Mouse (Mus musculus) kidney, embryonic 15.5 days (tissue): ENCODE data around the gene Tmppe. TPM values are rescaled to one million over a fixed set of nuclear protein-coding genes. Genes with fewer than 3 reads are reported as not detected.

Source experiments
- ATAC-seq: fragments of 200-750 bp; cut with Nextera tagmentation; replicated peaks from 2 replicates; pipeline ENCODE4 v1.8.0; 2017; ENCODE audit warnings: moderate TSS enrichment; ENCODE audit not compliant: low FRiP score
- H3K27ac ChIP-seq: fragments of 300-500 bp; sonication (generic); 2 replicates; pipeline ENCODE4 v1.5.1; 2015; ENCODE audit warnings: mild to moderate bottlenecking, inconsistent platforms
- H3K27me3 ChIP-seq: fragments of 300-500 bp; sonication (generic); 2 replicates; pipeline ENCODE4 v1.6.1; 2015; ENCODE audit warnings: inconsistent platforms
- H3K36me3 ChIP-seq: fragments of 300-500 bp; sonication (generic); 2 replicates; pipeline ENCODE4 v1.6.1; 2015; ENCODE audit warnings: inconsistent platforms
- H3K4me1 ChIP-seq: fragments of 300-500 bp; sonication (generic); 2 replicates; pipeline ENCODE4 v1.6.1; 2015; ENCODE audit warnings: inconsistent platforms
- H3K4me2 ChIP-seq: fragments of 300-500 bp; sonication (generic); 2 replicates; pipeline ENCODE4 v1.6.1; 2015; ENCODE audit warnings: moderate library complexity, mild to moderate bottlenecking, inconsistent platforms
- H3K4me3 ChIP-seq: fragments of 300-500 bp; sonication (generic); replicated peaks from 2 replicates; pipeline ENCODE4 v1.5.1; 2015; ENCODE audit warnings: mild to moderate bottlenecking, inconsistent platforms
- H3K9ac ChIP-seq: fragments of 300-500 bp; sonication (generic); 2 replicates; pipeline ENCODE4 v1.6.1; 2015; ENCODE audit warnings: mild to moderate bottlenecking, inconsistent platforms
- H3K9me3 ChIP-seq: fragments of 300-500 bp; sonication (generic); replicated peaks from 2 replicates; pipeline ENCODE4 v1.6.1; 2016; ENCODE audit warnings: inconsistent platforms
- WGBS: fragments of 180-500 bp; shearing (Covaris S2); methylation state at CpG from one replicate; pipeline ENCODE4 v1.1.7; 2015; ENCODE audit warnings: mixed read lengths; 5-methylcytosine and 5-hydroxymethylcytosine counted together
- polyA plus RNA-seq: library from polyadenylated mRNA; unstranded; fragments of >200 nt; fragmentation: Nextera tagmentation; extraction: Ambion mirVana; gene quantifications from 2 replicates; pipeline ENCODE4 v1.2.1, GENCODE M21; 2015

The Tmppe gene
- polyA plus RNA-seq, 1 experiment from 2014 or later = 12.5 TPM

GRCm38 (mm10) chr9:114449120-114449754 is 48.3 kb downstream of the Tmppe start:
- Histone ChIP-seq H3K36me3 (0 out of 2 replicates have a peak, but pooled peaks cover 7% of the 10 kb centered on the region), H3K9ac (no peak overlapping the region), H3K4me3 (no peak overlapping the region), H3K9me3 (no peaks in the 10 kb centered on the region), H3K27ac (no peak overlapping the region), H3K27me3 (no peaks in the 10 kb centered on the region), H3K4me2 (no peak overlapping the region), H3K4me1 (no peaks in the 10 kb centered on the region)
- ATAC-seq = no peak
- 87% methylated on average over 13 of the region's 13 CpGs for WGBS

- H3K9me3 ChIP-seq = no peaks in the 10 kb centered on the region
- H3K4me1 ChIP-seq = peaks cover 9% of the 10 kb centered on the region; the same call in 1 of the 2 replicates
- no peak overlapping the region for H3K9ac ChIP-seq
- no peak overlapping the region for H3K27ac ChIP-seq
- H3K4me3 ChIP-seq = no peak overlapping the region
- 83% methylated on average over 7 of the region's 7 CpGs for WGBS
- 0 out of 2 replicates have a peak, but pooled peaks cover 7% of the 10 kb centered on the region for H3K36me3 ChIP-seq
- no peak overlapping the region for H3K4me2 ChIP-seq
- no peak for ATAC-seq
- H3K27me3 ChIP-seq = no peaks in the 10 kb centered on the region
Observed at GRCm38 (mm10) chr9:114451615-114452014, 50.7 kb downstream of the Tmppe start.

GRCm38 (mm10) chr9:114452418-114452817 is 51.5 kb downstream of the Tmppe start:
- Histone ChIP-seq H3K36me3 (peaks cover 15% of the 10 kb centered on the region), H3K9me3 (no peaks in the 10 kb centered on the region), H3K4me1 (peaks cover 9% of the 10 kb centered on the region; the same call in 1 of the 2 replicates), H3K4me2 (no peak overlapping the region), H3K4me3 (no peak overlapping the region), H3K27ac (no peak overlapping the region), H3K27me3 (no peaks in the 10 kb centered on the region), H3K9ac (no peak overlapping the region)
- 89% methylated on average over 6 of the region's 6 CpGs for WGBS
- ATAC-seq = no peak

GRCm38 (mm10) chr9:114455420-114455819 is 54.5 kb downstream of the Tmppe start:
- H3K4me3 ChIP-seq = no peak overlapping the region
- H3K9me3 ChIP-seq = no peaks in the 10 kb centered on the region
- ATAC-seq = no peak
- WGBS = 82% methylated on average over 2 of the region's 2 CpGs
- H3K36me3 ChIP-seq = peaks cover 27% of the 10 kb centered on the region
- H3K27me3 ChIP-seq = no peaks in the 10 kb centered on the region
- H3K4me2 ChIP-seq = no peak overlapping the region
- H3K27ac ChIP-seq = no peak overlapping the region
- peaks cover 9% of the 10 kb centered on the region; the same call in 1 of the 2 replicates for H3K4me1 ChIP-seq
- H3K9ac ChIP-seq = no peak overlapping the region

Other genes starting within 250 kb of the Tmppe start
- not detected in 2 replicates for gene Bcl2a1c, start 71.0 kb upstream of the Tmppe start, polyA plus RNA-seq
- gene Crtap, start 10.4 kb upstream of the Tmppe start, polyA plus RNA-seq = 128 and 138 TPM in 2 replicates
- gene Glb1, start within 50 bp of the Tmppe start, polyA plus RNA-seq = 54.0 and 58.4 TPM in 2 replicates
- 0.55 and 0.78 TPM in 2 replicates for gene Ccr4, start 103.8 kb downstream of the Tmppe start, polyA plus RNA-seq
- gene C130032M10Rik, start 114.6 kb downstream of the Tmppe start, polyA plus RNA-seq = 0.58 and 0.62 TPM in 2 replicates
- 0.87 and 1.00 TPM in 2 replicates for gene Trim71, start 163.3 kb downstream of the Tmppe start, polyA plus RNA-seq
- gene Cnot10, start 239.1 kb downstream of the Tmppe start, polyA plus RNA-seq = 66.3 and 68.7 TPM in 2 replicates